In genomic region chr2:124467429-124467828, GRCm38 (mm10) we compare ENCODE assay signal across 13 mouse cellular contexts.
DNase-seq lines count a peak whose midpoint lies in the region; ATAC-seq and TF ChIP-seq lines count a peak whose summit lies in the region.
"Had no signal": no experiment of that assay in that cellular context is flagged by ENCODE, and none has a peak within 500 bp of the region (broad histone marks: within the 10 kb centered on the region; RNA-seq: fewer than 3 reads in every experiment).

No protein-coding gene starts in this region.

- no peak for TF ChIP-seq EP300 in lung, postnatal 0 days (IDR thresholded peaks at IDR 0.05)

- ATAC-seq in hindbrain, embryonic 15.5 days (ENCODE audit: low FRiP score, low read depth) = no peak
- no peak for ATAC-seq in hindbrain, embryonic 16.5 days
- peak; percentile 66 for ATAC-seq in lung, embryonic 16.5 days (ENCODE audit: low read depth)
- ATAC-seq in lung, postnatal 0 days = no peak
- ATAC-seq in stomach, embryonic 15.5 days (ENCODE audit: insufficient read depth, low FRiP score, low read depth) = no peak

- H3K4me3 ChIP-seq in hindbrain, embryonic 15.5 days = no peak overlapping the region
- H3K4me3 ChIP-seq in hindbrain, embryonic 16.5 days (ENCODE audit: low read length) = no peak overlapping the region
- H3K4me3 ChIP-seq in lung, embryonic 16.5 days (ENCODE audit: low read length) = no peak overlapping the region
- H3K4me3 ChIP-seq in lung, postnatal 0 days (ENCODE audit: low read depth, low read length) = no peak overlapping the region
- H3K4me3 ChIP-seq in stomach, embryonic 15.5 days (replicated peaks) = no peak overlapping the region
- H3K4me3 ChIP-seq: limb, embryonic 15.5 days; midbrain, embryonic 12.5 days had no signal

- no peaks in the 10 kb centered on the region for H3K36me3 ChIP-seq in hindbrain, embryonic 15.5 days
- H3K36me3 ChIP-seq in hindbrain, embryonic 16.5 days (ENCODE audit: control insufficient read depth, insufficient read depth, low read length) = no peaks in the 10 kb centered on the region
- no peaks in the 10 kb centered on the region for H3K36me3 ChIP-seq in lung, embryonic 16.5 days (ENCODE audit: control insufficient read depth, insufficient read depth, low read length)
- H3K36me3 ChIP-seq in lung, postnatal 0 days (ENCODE audit: insufficient read depth, low read length) = no peaks in the 10 kb centered on the region
- H3K36me3 ChIP-seq in stomach, embryonic 15.5 days = no peaks in the 10 kb centered on the region
- H3K36me3 ChIP-seq: limb, embryonic 15.5 days; midbrain, embryonic 12.5 days had no signal

- DNase-seq in cerebellum, postnatal 10 days = peak; percentile 31 to 43
- no peak for DNase-seq in cerebellum, adult 8-10 months
- DNase-seq in lung, postnatal 0 days (ENCODE audit: low spot score) = no peak
- no peak for DNase-seq in left cerebral cortex, postnatal 10 days (ENCODE audit: extremely low spot score in 1 of 2, low spot score in 2 of 2)
- DNase-seq: adrenal gland, postnatal 10 days; cerebellum, adult 18-20 months; right cerebral cortex, postnatal 4 days had no signal

- H3K4me1 ChIP-seq in hindbrain, embryonic 15.5 days (replicated peaks) = peaks cover 23% of the 10 kb centered on the region
- H3K4me1 ChIP-seq in hindbrain, embryonic 16.5 days (ENCODE audit: control insufficient read depth, insufficient read depth, low read depth, low read length) = peaks cover 11% of the 10 kb centered on the region; the same call in 1 of the 2 replicates
- H3K4me1 ChIP-seq in lung, embryonic 16.5 days (replicated peaks; ENCODE audit: control insufficient read depth, insufficient read depth, low read length) = peaks cover 8% of the 10 kb centered on the region
- H3K4me1 ChIP-seq in lung, postnatal 0 days (ENCODE audit: insufficient read depth, low read depth, low read length) = no peaks in the 10 kb centered on the region
- H3K4me1 ChIP-seq in stomach, embryonic 15.5 days = no peaks in the 10 kb centered on the region
- H3K4me1 ChIP-seq: limb, embryonic 15.5 days had no signal

- no peaks in the 10 kb centered on the region for H3K9me3 ChIP-seq in hindbrain, embryonic 15.5 days
- no peaks in the 10 kb centered on the region for H3K9me3 ChIP-seq in hindbrain, embryonic 16.5 days (ENCODE audit: control insufficient read depth, low read length)
- no peaks in the 10 kb centered on the region for H3K9me3 ChIP-seq in lung, embryonic 16.5 days (ENCODE audit: control insufficient read depth, low read length)
- H3K9me3 ChIP-seq in lung, postnatal 0 days (ENCODE audit: low read length) = no peaks in the 10 kb centered on the region
- H3K9me3 ChIP-seq in stomach, embryonic 15.5 days = no peaks in the 10 kb centered on the region
- H3K9me3 ChIP-seq: limb, embryonic 15.5 days; midbrain, embryonic 12.5 days had no signal

- no peak overlapping the region for H3K4me2 ChIP-seq in hindbrain, embryonic 15.5 days
- no peak overlapping the region for H3K4me2 ChIP-seq in hindbrain, embryonic 16.5 days (ENCODE audit: low read length)
- H3K4me2 ChIP-seq in lung, embryonic 16.5 days (ENCODE audit: low read depth, low read length) = no peak overlapping the region
- H3K4me2 ChIP-seq in lung, postnatal 0 days (replicated peaks; ENCODE audit: low read depth, low read length) = no peak overlapping the region
- no peak overlapping the region for H3K4me2 ChIP-seq in stomach, embryonic 15.5 days
- H3K4me2 ChIP-seq: limb, embryonic 15.5 days; midbrain, embryonic 12.5 days had no signal

- TF ChIP-seq CTCF in lung, postnatal 0 days (IDR thresholded peaks at IDR 0.05) = no peak

- intact Hi-C loops in left cerebral cortex, postnatal 10 days (cut with DNase I) = no loop called here

- WGBS in hindbrain, embryonic 15.5 days = 80% methylated on average over 1 of the region's 1 CpGs
- WGBS in hindbrain, embryonic 16.5 days = 80% methylated on average over 1 of the region's 1 CpGs
- WGBS in lung, embryonic 16.5 days = 56% methylated on average over 1 of the region's 1 CpGs
- WGBS in lung, postnatal 0 days = 68% methylated on average over 1 of the region's 1 CpGs
- 39% methylated on average over 1 of the region's 1 CpGs for WGBS in stomach, embryonic 15.5 days

- H3K27ac ChIP-seq in hindbrain, embryonic 15.5 days (replicated peaks) = 0 out of 2 replicates have a peak overlapping the region, but pooled peaks have one; percentile 2
- H3K27ac ChIP-seq in hindbrain, embryonic 16.5 days (ENCODE audit: low read depth, low read length) = no peak overlapping the region
- H3K27ac ChIP-seq in lung, embryonic 16.5 days (ENCODE audit: low read length) = no peak overlapping the region
- H3K27ac ChIP-seq in lung, postnatal 0 days (ENCODE audit: low read length) = no peak overlapping the region
- peak overlapping the region; percentile 48 for H3K27ac ChIP-seq in stomach, embryonic 15.5 days
- H3K27ac ChIP-seq: limb, embryonic 15.5 days; midbrain, embryonic 12.5 days had no signal

- no peak overlapping the region for H3K9ac ChIP-seq in hindbrain, embryonic 15.5 days
- H3K9ac ChIP-seq in hindbrain, embryonic 16.5 days (ENCODE audit: low read depth, low read length) = no peak overlapping the region
- no peak overlapping the region for H3K9ac ChIP-seq in lung, embryonic 16.5 days (ENCODE audit: low read length)
- no peak overlapping the region for H3K9ac ChIP-seq in lung, postnatal 0 days (replicated peaks; ENCODE audit: low read depth)
- H3K9ac ChIP-seq in stomach, embryonic 15.5 days = no peak overlapping the region
- H3K9ac ChIP-seq: limb, embryonic 15.5 days; midbrain, embryonic 12.5 days had no signal

- no peaks in the 10 kb centered on the region for H3K27me3 ChIP-seq in hindbrain, embryonic 15.5 days
- no peaks in the 10 kb centered on the region for H3K27me3 ChIP-seq in hindbrain, embryonic 16.5 days (replicated peaks; ENCODE audit: control insufficient read depth, insufficient read depth, low read length)
- no peaks in the 10 kb centered on the region for H3K27me3 ChIP-seq in lung, embryonic 16.5 days (ENCODE audit: control insufficient read depth, insufficient read depth, low read depth, low read length)
- no peaks in the 10 kb centered on the region for H3K27me3 ChIP-seq in lung, postnatal 0 days (replicated peaks; ENCODE audit: insufficient read depth, low read length)
- H3K27me3 ChIP-seq in stomach, embryonic 15.5 days (replicated peaks) = no peaks in the 10 kb centered on the region
- H3K27me3 ChIP-seq: limb, embryonic 15.5 days had no signal

Comparison
In these comparisons a context has a peak if more than half of its experiments do, and no peak if none do; other contexts are left out.
1. DNase-seq: peak in cerebellum, postnatal 10 days (2 of 2); none in cerebellum, adult 8-10 months (single experiment), lung, postnatal 0 days (single experiment) and left cerebral cortex, postnatal 10 days (0 of 2).
2. H3K27ac ChIP-seq: peak in hindbrain, embryonic 15.5 days (single experiment) and stomach, embryonic 15.5 days (single experiment); none in hindbrain, embryonic 16.5 days (single experiment), lung, embryonic 16.5 days (single experiment) and lung, postnatal 0 days (single experiment).